24 mouse cellular contexts compared by ENCODE assay signal in the genomic region with DNA sequence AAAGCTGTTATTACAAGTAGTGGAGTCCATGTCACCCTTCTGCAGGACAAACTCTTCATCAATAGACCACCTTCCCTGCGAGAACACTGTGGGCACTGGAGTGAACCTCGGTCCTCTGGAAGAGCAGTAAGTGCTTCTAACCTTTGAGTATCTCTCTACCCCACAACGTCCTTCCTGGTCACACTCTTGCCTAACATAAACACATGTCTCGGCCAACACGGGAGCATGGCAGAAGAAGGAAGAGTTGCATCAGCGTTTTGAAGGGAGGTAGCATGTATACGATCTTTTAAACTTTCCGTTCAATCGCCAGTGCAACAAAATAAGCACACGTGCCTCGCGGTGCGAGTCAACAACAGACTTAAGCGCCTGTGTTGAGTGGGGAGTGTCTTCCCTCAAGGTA. TPM values are rescaled to one million over a fixed set of nuclear protein-coding genes. Genes with fewer than 3 reads are reported as not detected.
A peak's percentile ranks its signal among the peaks of the same experiment; 100 is the strongest.
DNase-seq lines count a peak whose midpoint lies in the region; ATAC-seq lines count a peak whose summit lies in the region.
"Had no signal": no experiment of that assay in that cellular context is flagged by ENCODE, and none has a peak within 500 bp of the region (broad histone marks: within the 10 kb centered on the region; RNA-seq: fewer than 3 reads in every experiment).

No protein-coding gene starts in this region.

- DNase-seq in 416B (ENCODE audit: low read depth): peak; percentile 6
- no peak for DNase-seq in left cerebral cortex, postnatal 4 days
- no peak for DNase-seq in lung, postnatal 4 days
- DNase-seq in layer of hippocampus, postnatal 25 days (ENCODE audit: extremely low spot score in 1 of 2, low spot score in 1 of 2): no peak
- DNase-seq: adrenal gland, adult 2 months; adrenal gland, adult 8-10 months; adrenal gland, postnatal 10 days; adrenal gland, postnatal 14 days; adrenal gland, postnatal 25 days; adrenal gland, postnatal 36 days; B cell, adult 2 months; cerebellum, adult 11 months; cerebellum, adult 11-12 months; cerebellum, adult 18-20 months; cerebellum, adult 2 months had no signal

- intact Hi-C loops in left cerebral cortex, postnatal 4 days (cut with DNase I): no loop called here

- peak; percentile 71 for ATAC-seq in granulocyte monocyte progenitor cell, adult 5-6 weeks (replicated peaks; ENCODE audit: poor library complexity, severe bottlenecking)
- ATAC-seq in megakaryocyte progenitor cell, adult 5-6 weeks (replicated peaks; ENCODE audit: poor library complexity): peak; percentile 76
- ATAC-seq: activated CD4-positive, CD25-positive, alpha-beta regulatory T cell, adult 4 months; CD4-positive, CD25-positive, alpha-beta regulatory T cell, adult 4 months; Patski had no signal

RNA-seq across cellular contexts. Expression of a gene that starts 23.3 kb away (rescaled TPM):
- total RNA-seq in granulocyte monocyte progenitor cell, adult 5-6 weeks (2014; fragmentation: Nextera tagmentation): 0.88 and 2.6 TPM in 2 replicates
- 0.78 TPM in 1 of 2 replicates, not detected in the other for total RNA-seq in granulocyte monocyte progenitor cell, adult 5-6 weeks (2017)
- 0.17 TPM in 1 of 2 replicates, not detected in the other for total RNA-seq in megakaryocyte progenitor cell, adult 5-6 weeks (2015)
- 0.98 and 2.4 TPM in 2 replicates for total RNA-seq in megakaryocyte progenitor cell, adult 5-6 weeks (2017)
- 1 to 10 TPM; 1.6 to 2.3 TPM for total RNA-seq in left cerebral cortex, postnatal 4 days (2021)
- 1 to 10 TPM; 2.2 to 2.7 TPM for total RNA-seq in layer of hippocampus, postnatal 25 days (2021)

RNA-seq across cellular contexts. Expression of a gene that starts 24.7 kb away (rescaled TPM):
- not detected in 2 replicates for total RNA-seq in granulocyte monocyte progenitor cell, adult 5-6 weeks (2014; fragmentation: Nextera tagmentation)
- total RNA-seq in granulocyte monocyte progenitor cell, adult 5-6 weeks (2017): not detected in 2 replicates
- total RNA-seq in megakaryocyte progenitor cell, adult 5-6 weeks (2015): not detected in 2 replicates
- total RNA-seq in megakaryocyte progenitor cell, adult 5-6 weeks (2017): not detected in 2 replicates
- under 1 TPM; 0.42 to 0.60 TPM for total RNA-seq in left cerebral cortex, postnatal 4 days (2021)
- total RNA-seq in layer of hippocampus, postnatal 25 days (2021): under 1 TPM in 1 of 2 experiments, not detected in 1; 0.42 TPM
- total RNA-seq: adrenal gland, adult 18-20 months; adrenal gland, adult 2 months; adrenal gland, adult 8-10 months; adrenal gland, postnatal 10 days; adrenal gland, postnatal 14 days; adrenal gland, postnatal 25 days; adrenal gland, postnatal 36 days; CH12.LX; ES-E14; MEL had no signal
